Mouse (Mus musculus): ENCODE results near the gene Arfrp1. TPM values are rescaled to one million over a fixed set of nuclear protein-coding genes. Genes with fewer than 3 reads are reported as not detected.
A peak's percentile ranks its signal among the peaks of the same experiment; 100 is the strongest.

Gene Arfrp1
- 24.0 and 27.9 TPM in 2 replicates for total RNA-seq (2014; rRNA removed)
- polyA plus RNA-seq (2015; fragmentation: Nextera tagmentation; extraction: Ambion mirVana): 60.9 and 73.0 TPM in 2 replicates

- WGBS: 4% methylated on average over 71 of the region's 71 CpGs
- Histone ChIP-seq H3K9ac (peak within 1 kb of the TSS; percentile 88), H3K27ac (ENCODE audit: low read depth, low read length) (peak within 1 kb of the TSS; percentile 85), H3K4me1 (ENCODE audit: insufficient read depth) (peaks cover 21% of the 10 kb centered on the region), H3K4me3 (ENCODE audit: low read depth, low read length) (peak within 1 kb of the TSS; percentile 76), H3K36me3 (ENCODE audit: insufficient read depth) (peaks cover 27% of the 10 kb centered on the region), H3K27me3 (ENCODE audit: insufficient read depth, low read length) (no peaks in the 10 kb centered on the region), H3K9me3 (ENCODE audit: low read length) (no peaks in the 10 kb centered on the region), H3K4me2 (ENCODE audit: low read depth) (peak within 1 kb of the TSS; percentile 93)
- peak; percentile 93 for ATAC-seq
- TF ChIP-seq CTCF (IDR thresholded peaks at IDR 0.05; ENCODE audit: low read depth): no peak; the same call in 1 of the 2 replicates
- peak; percentile 85 for DNase-seq
These were observed at the start of gene Arfrp1, which contains the start of gene Zgpat for GRCm38 (mm10) chr2:181364860-181365596. Arfrp1 (minus strand) TSS chr2:181365404. Zgpat (plus strand) TSS chr2:181364928.

- no peak for DNase-seq
- no peaks in the 10 kb centered on the region for H3K27me3 ChIP-seq (ENCODE audit: insufficient read depth, low read length)
- no peak overlapping the region for H3K9ac ChIP-seq
- no peaks in the 10 kb centered on the region for H3K36me3 ChIP-seq (ENCODE audit: insufficient read depth)
- no peak overlapping the region for H3K4me2 ChIP-seq (ENCODE audit: low read depth)
- H3K4me1 ChIP-seq (ENCODE audit: insufficient read depth): no peaks in the 10 kb centered on the region
- no peak for TF ChIP-seq CTCF (IDR thresholded peaks at IDR 0.05; ENCODE audit: low read depth)
- 51% methylated on average over 2 of the region's 2 CpGs for WGBS
- no peak for ATAC-seq
- H3K4me3 ChIP-seq (ENCODE audit: low read depth, low read length): no peak overlapping the region
- H3K9me3 ChIP-seq (ENCODE audit: low read length): no peaks in the 10 kb centered on the region
- no peak overlapping the region for H3K27ac ChIP-seq (ENCODE audit: low read depth, low read length)
These were observed 47.9 kb upstream of the Arfrp1 start for GRCm38 (mm10) chr2:181413141-181413540.

GRCm38 (mm10) chr2:181410760-181411473 lies 45.7 kb upstream of the Arfrp1 start:
- H3K9ac ChIP-seq: no peak overlapping the region
- ATAC-seq (peak; percentile 83), DNase-seq (peak; percentile 72)
- no peaks in the 10 kb centered on the region for H3K4me1 ChIP-seq (ENCODE audit: insufficient read depth)
- 32% methylated on average over 4 of the region's 4 CpGs for WGBS
- no peak overlapping the region for H3K27ac ChIP-seq (ENCODE audit: low read depth, low read length)
- no peaks in the 10 kb centered on the region for H3K36me3 ChIP-seq (ENCODE audit: insufficient read depth)
- H3K27me3 ChIP-seq (ENCODE audit: insufficient read depth, low read length): no peaks in the 10 kb centered on the region
- no peaks in the 10 kb centered on the region for H3K9me3 ChIP-seq (ENCODE audit: low read length)
- H3K4me2 ChIP-seq (ENCODE audit: low read depth): no peak overlapping the region
- H3K4me3 ChIP-seq (ENCODE audit: low read depth, low read length): no peak overlapping the region
- peak; percentile 74 for TF ChIP-seq CTCF (IDR thresholded peaks at IDR 0.05; ENCODE audit: low read depth)

- no peak for DNase-seq
- no peak for TF ChIP-seq CTCF (IDR thresholded peaks at IDR 0.05; ENCODE audit: low read depth)
These were observed 44.4 kb upstream of the Arfrp1 start for GRCm38 (mm10) chr2:181409643-181410042.

GRCm38 (mm10) chr2:181403722-181404121 lies 38.5 kb upstream of the Arfrp1 start:
- TF ChIP-seq CTCF (IDR thresholded peaks at IDR 0.05; ENCODE audit: low read depth): no peak
- 89% methylated on average over 3 of the region's 3 CpGs for WGBS
- no peak overlapping the region for H3K4me3 ChIP-seq (ENCODE audit: low read depth, low read length)
- no peaks in the 10 kb centered on the region for H3K9me3 ChIP-seq (ENCODE audit: low read length)
- H3K36me3 ChIP-seq (ENCODE audit: insufficient read depth): no peaks in the 10 kb centered on the region
- no peaks in the 10 kb centered on the region for H3K27me3 ChIP-seq (ENCODE audit: insufficient read depth, low read length)
- H3K4me1 ChIP-seq (ENCODE audit: insufficient read depth): no peaks in the 10 kb centered on the region
- no peak overlapping the region for H3K27ac ChIP-seq (ENCODE audit: low read depth, low read length)
- ATAC-seq (no peak), DNase-seq (no peak)
- no peak overlapping the region for H3K4me2 ChIP-seq (ENCODE audit: low read depth)
- H3K9ac ChIP-seq: no peak overlapping the region

More at GRCm38 (mm10) chr2:181409643-181410042, 44.4 kb upstream of the Arfrp1 start:
- Histone ChIP-seq H3K27me3 (ENCODE audit: insufficient read depth, low read length) (no peaks in the 10 kb centered on the region), H3K4me1 (ENCODE audit: insufficient read depth) (no peaks in the 10 kb centered on the region), H3K36me3 (ENCODE audit: insufficient read depth) (no peaks in the 10 kb centered on the region), H3K9ac (no peak overlapping the region), H3K9me3 (ENCODE audit: low read length) (no peaks in the 10 kb centered on the region), H3K4me2 (ENCODE audit: low read depth) (no peak overlapping the region), H3K4me3 (ENCODE audit: low read depth, low read length) (no peak overlapping the region), H3K27ac (ENCODE audit: low read depth, low read length) (no peak overlapping the region)
- no peak for ATAC-seq
- 84% methylated on average over 7 of the region's 7 CpGs for WGBS

- no peak overlapping the region for H3K27ac ChIP-seq (ENCODE audit: low read depth, low read length)
- no peak overlapping the region for H3K4me3 ChIP-seq (ENCODE audit: low read depth, low read length)
- ATAC-seq (no peak), DNase-seq (no peak)
- H3K36me3 ChIP-seq (ENCODE audit: insufficient read depth): no peaks in the 10 kb centered on the region
- no peak overlapping the region for H3K9ac ChIP-seq
- 46% methylated on average over 1 of the region's 1 CpGs for WGBS
- no peaks in the 10 kb centered on the region for H3K9me3 ChIP-seq (ENCODE audit: low read length)
- H3K4me1 ChIP-seq (ENCODE audit: insufficient read depth): no peaks in the 10 kb centered on the region
- TF ChIP-seq CTCF (IDR thresholded peaks at IDR 0.05; ENCODE audit: low read depth): no peak
- no peak overlapping the region for H3K4me2 ChIP-seq (ENCODE audit: low read depth)
- H3K27me3 ChIP-seq (ENCODE audit: insufficient read depth, low read length): no peaks in the 10 kb centered on the region
These were observed 36.3 kb upstream of the Arfrp1 start for GRCm38 (mm10) chr2:181401497-181401896.

All from forebrain, postnatal 0 days (tissue).